Mouse (Mus musculus): Measurements from ENCODE around the gene Abca17. TPM values are rescaled to one million over a fixed set of nuclear protein-coding genes. Genes with fewer than 3 reads are reported as not detected.

Gene Abca17
- polyA plus RNA-seq, 1 experiment = not detected

DNA sequence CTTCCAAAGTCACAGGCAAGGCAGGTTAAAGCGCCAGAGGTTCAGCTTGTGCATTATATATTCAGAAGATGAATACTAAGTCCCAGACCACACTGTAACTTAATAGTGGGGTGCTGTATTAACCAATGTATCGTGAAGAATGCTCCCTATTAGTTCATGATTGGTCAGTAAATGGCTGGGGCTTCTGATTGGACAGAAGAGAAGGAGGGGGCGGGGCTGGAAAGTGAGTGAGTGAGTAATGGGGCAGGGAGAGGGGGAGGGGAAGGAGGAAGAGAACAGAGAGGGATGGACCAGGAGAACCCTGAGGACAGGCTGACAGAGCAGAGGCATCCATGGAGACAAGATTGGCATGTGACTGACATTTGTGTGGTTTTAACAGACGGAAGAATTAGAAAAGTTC is 134.0 kb downstream of the Abca17 start:
- Histone ChIP-seq H3K4me3 (ENCODE audit: insufficient read depth, low read depth, low read length) (no peak overlapping the region), H3K4me1 (ENCODE audit: control insufficient read depth, insufficient read depth, low read length) (peaks cover 14% of the 10 kb centered on the region), H3K27ac (ENCODE audit: insufficient read depth, low read depth, low read length) (no peak overlapping the region)
- WGBS = 76% methylated on average over 4 of the region's 4 CpGs
- TF ChIP-seq POLR2A (IDR thresholded peaks at IDR 0.05; ENCODE audit: insufficient read depth, low read depth, low read length) = no peak
- TF ChIP-seq CTCF (IDR thresholded peaks at IDR 0.05; ENCODE audit: insufficient read depth, low read depth, low read length) = no peak

Other genes with a start within 250 kb of the Abca17 start
- gene Pdpk1, start 200.1 kb downstream of the Abca17 start, polyA plus RNA-seq (2012; ENCODE audit: insufficient read depth, insufficient read length, low replicate concordance, missing spikeins) = not detected in 2 replicates
- not detected in 2 replicates for gene Amdhd2, start 187.3 kb downstream of the Abca17 start, polyA plus RNA-seq (2012; ENCODE audit: insufficient read depth, insufficient read length, low replicate concordance, missing spikeins)
- gene Atp6v0c, start 181.4 kb downstream of the Abca17 start, polyA plus RNA-seq (2012; ENCODE audit: insufficient read depth, insufficient read length, low replicate concordance, missing spikeins) = 528 TPM in 1 of 2 replicates, not detected in the other
- gene Tbc1d24, start 145.5 kb downstream of the Abca17 start, polyA plus RNA-seq (2012; ENCODE audit: insufficient read depth, insufficient read length, low replicate concordance, missing spikeins) = not detected in 2 replicates
- gene Ntn3, start 141.5 kb downstream of the Abca17 start, polyA plus RNA-seq (2012; ENCODE audit: insufficient read depth, insufficient read length, low replicate concordance, missing spikeins) = not detected in 2 replicates
- gene Tedc2, start 130.2 kb downstream of the Abca17 start, polyA plus RNA-seq (2012; ENCODE audit: insufficient read depth, insufficient read length, low replicate concordance, missing spikeins) = not detected in 2 replicates
- not detected in 2 replicates for gene Ccnf, start 99.6 kb downstream of the Abca17 start, polyA plus RNA-seq (2012; ENCODE audit: insufficient read depth, insufficient read length, low replicate concordance, missing spikeins)
- gene Abca3, start 882 bp upstream of the Abca17 start, polyA plus RNA-seq (2012; ENCODE audit: insufficient read depth, insufficient read length, low replicate concordance, missing spikeins) = 91.3 TPM in 1 of 2 replicates, not detected in the other
- gene Rnps1, start 63.5 kb upstream of the Abca17 start, polyA plus RNA-seq (2012; ENCODE audit: insufficient read depth, insufficient read length, low replicate concordance, missing spikeins) = not detected in 2 replicates
- gene Eci1, start 75.6 kb upstream of the Abca17 start, polyA plus RNA-seq (2012; ENCODE audit: insufficient read depth, insufficient read length, low replicate concordance, missing spikeins) = not detected in 2 replicates
- not detected in 2 replicates for gene Dnase1l2, start 92.0 kb upstream of the Abca17 start, polyA plus RNA-seq (2012; ENCODE audit: insufficient read depth, insufficient read length, low replicate concordance, missing spikeins)
- gene E4f1, start 119.2 kb upstream of the Abca17 start, polyA plus RNA-seq (2012; ENCODE audit: insufficient read depth, insufficient read length, low replicate concordance, missing spikeins) = not detected in 2 replicates
- not detected in 2 replicates for gene Pgp, start 119.3 kb upstream of the Abca17 start, polyA plus RNA-seq (2012; ENCODE audit: insufficient read depth, insufficient read length, low replicate concordance, missing spikeins)
- gene Bricd5, start 122.8 kb upstream of the Abca17 start, polyA plus RNA-seq (2012; ENCODE audit: insufficient read depth, insufficient read length, low replicate concordance, missing spikeins) = not detected in 2 replicates
- not detected in 2 replicates for gene Mlst8, start 128.0 kb upstream of the Abca17 start, polyA plus RNA-seq (2012; ENCODE audit: insufficient read depth, insufficient read length, low replicate concordance, missing spikeins)
- not detected in 2 replicates for gene Caskin1, start 137.5 kb upstream of the Abca17 start, polyA plus RNA-seq (2012; ENCODE audit: insufficient read depth, insufficient read length, low replicate concordance, missing spikeins)
- gene Traf7, start 176.9 kb upstream of the Abca17 start, polyA plus RNA-seq (2012; ENCODE audit: insufficient read depth, insufficient read length, low replicate concordance, missing spikeins) = not detected in 2 replicates
- gene Rab26, start 183.1 kb upstream of the Abca17 start, polyA plus RNA-seq (2012; ENCODE audit: insufficient read depth, insufficient read length, low replicate concordance, missing spikeins) = not detected in 2 replicates
- gene Pkd1, start 198.8 kb upstream of the Abca17 start, polyA plus RNA-seq (2012; ENCODE audit: insufficient read depth, insufficient read length, low replicate concordance, missing spikeins) = not detected in 2 replicates